Mouse (Mus musculus) limb, embryonic 13.5 days (tissue): Measurements from ENCODE around the gene Gm45799. TPM values are rescaled to one million over a fixed set of nuclear protein-coding genes. Genes with fewer than 3 reads are reported as not detected.
A peak's percentile ranks its signal among the peaks of the same experiment; 100 is the strongest.

Experiments used
- ATAC-seq: fragments of 200-750 bp; cut with Nextera tagmentation; 2 replicates; pipeline ENCODE4 v1.8.0; 2017; ENCODE audit warnings: low read depth, moderate number of reproducible peaks, moderate TSS enrichment; ENCODE audit not compliant: low FRiP score
- H3K27ac ChIP-seq: fragments of 300-500 bp; sonication (generic); 2 replicates; pipeline ENCODE4 v1.5.1; 2015; ENCODE audit warnings: inconsistent platforms, mild to moderate bottlenecking, moderate library complexity
- H3K27me3 ChIP-seq: fragments of 300-500 bp; sonication (generic); 2 replicates; pipeline ENCODE4 v1.6.1; 2015; ENCODE audit warnings: mild to moderate bottlenecking, inconsistent platforms
- H3K36me3 ChIP-seq: fragments of 300-500 bp; sonication (generic); 2 replicates; pipeline ENCODE4 v1.6.1; 2015; ENCODE audit warnings: inconsistent platforms, mild to moderate bottlenecking, moderate library complexity
- H3K4me1 ChIP-seq: fragments of 300-500 bp; sonication (generic); 2 replicates; pipeline ENCODE4 v1.6.1; 2015; ENCODE audit warnings: inconsistent platforms
- H3K4me2 ChIP-seq: fragments of 300-500 bp; sonication (generic); replicated peaks from 2 replicates; pipeline ENCODE4 v1.6.1; 2015; ENCODE audit warnings: inconsistent platforms, mild to moderate bottlenecking, moderate library complexity
- H3K4me3 ChIP-seq: fragments of 300-500 bp; sonication (generic); 2 replicates; pipeline ENCODE4 v1.5.1; 2015; ENCODE audit warnings: moderate library complexity, mild to moderate bottlenecking, inconsistent platforms
- H3K9ac ChIP-seq: fragments of 300-500 bp; sonication (generic); 2 replicates; pipeline ENCODE4 v1.6.1; 2015; ENCODE audit warnings: mild to moderate bottlenecking, inconsistent platforms
- H3K9me3 ChIP-seq: fragments of 300-500 bp; sonication (generic); 2 replicates; pipeline ENCODE4 v1.6.1; 2016; ENCODE audit warnings: inconsistent platforms
- WGBS: fragments of 180-500 bp; shearing (Covaris S2); methylation state at CpG from one replicate; pipeline ENCODE4 v1.1.7; 2015; 5-methylcytosine and 5-hydroxymethylcytosine counted together
- polyA plus RNA-seq: library from polyadenylated mRNA; unstranded; fragments of >200 nt; fragmentation: Nextera tagmentation; extraction: Ambion mirVana; gene quantifications from 2 replicates; pipeline ENCODE4 v1.2.1, GENCODE M21; 2015

The Gm45799 gene
- 23.7 and 28.5 TPM in 2 replicates for polyA plus RNA-seq

DNA sequence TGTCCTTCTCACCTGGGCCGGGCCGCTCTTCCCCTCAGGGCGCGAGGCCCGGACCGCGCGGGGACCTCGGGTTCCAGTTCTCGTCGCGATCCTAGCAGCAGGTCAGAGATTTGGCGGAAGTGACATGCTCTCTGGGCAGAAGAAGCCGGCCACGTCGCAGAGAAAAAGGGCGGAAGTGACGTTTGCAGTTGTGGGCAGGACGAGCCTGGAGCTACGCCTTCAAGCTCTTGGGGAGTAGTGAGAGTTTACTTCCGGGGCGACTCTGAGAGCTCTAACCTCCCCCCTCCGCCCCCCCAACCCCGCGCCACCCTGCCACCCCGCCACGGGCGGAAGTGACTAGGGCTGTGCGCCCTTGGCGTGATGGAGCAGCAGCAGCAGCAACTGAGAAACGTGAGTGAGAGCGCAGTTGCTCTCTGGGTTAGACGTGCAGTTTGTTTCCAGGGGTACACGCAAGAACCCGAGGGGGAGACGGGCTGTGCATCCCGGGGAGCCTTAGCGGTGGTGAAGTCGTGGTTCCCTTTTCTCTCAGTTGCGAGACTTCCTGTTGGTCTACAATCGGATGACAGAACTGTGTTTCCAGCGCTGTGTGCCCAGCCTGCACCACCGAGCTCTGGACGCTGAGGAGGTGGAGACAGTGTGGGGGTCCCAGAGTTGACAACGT lies at the start of gene Gm45799, which contains the start of gene Arfip2:
Gene Gm45799 (plus strand): TSS at position 320 of the 661 bp plus-strand sequence.
Gene Arfip2 (minus strand): TSS at position 184 of the 661 bp plus-strand sequence.
- H3K4me3 ChIP-seq, result peak within 1 kb of the TSS; percentile 79
- no peaks in the 10 kb centered on the region for H3K9me3 ChIP-seq
- peak; percentile 96 for ATAC-seq
- peak within 1 kb of the TSS; percentile 93 for H3K9ac ChIP-seq
- H3K36me3 ChIP-seq, result peaks cover 53% of the 10 kb centered on the region
- H3K4me1 ChIP-seq, result peaks cover 25% of the 10 kb centered on the region
- no peaks in the 10 kb centered on the region for H3K27me3 ChIP-seq
- peak within 1 kb of the TSS; percentile 82 for H3K27ac ChIP-seq
- under 1% methylated on average over 45 of the region's 45 CpGs for WGBS
- H3K4me2 ChIP-seq, result peak within 1 kb of the TSS; percentile 94

DNA sequence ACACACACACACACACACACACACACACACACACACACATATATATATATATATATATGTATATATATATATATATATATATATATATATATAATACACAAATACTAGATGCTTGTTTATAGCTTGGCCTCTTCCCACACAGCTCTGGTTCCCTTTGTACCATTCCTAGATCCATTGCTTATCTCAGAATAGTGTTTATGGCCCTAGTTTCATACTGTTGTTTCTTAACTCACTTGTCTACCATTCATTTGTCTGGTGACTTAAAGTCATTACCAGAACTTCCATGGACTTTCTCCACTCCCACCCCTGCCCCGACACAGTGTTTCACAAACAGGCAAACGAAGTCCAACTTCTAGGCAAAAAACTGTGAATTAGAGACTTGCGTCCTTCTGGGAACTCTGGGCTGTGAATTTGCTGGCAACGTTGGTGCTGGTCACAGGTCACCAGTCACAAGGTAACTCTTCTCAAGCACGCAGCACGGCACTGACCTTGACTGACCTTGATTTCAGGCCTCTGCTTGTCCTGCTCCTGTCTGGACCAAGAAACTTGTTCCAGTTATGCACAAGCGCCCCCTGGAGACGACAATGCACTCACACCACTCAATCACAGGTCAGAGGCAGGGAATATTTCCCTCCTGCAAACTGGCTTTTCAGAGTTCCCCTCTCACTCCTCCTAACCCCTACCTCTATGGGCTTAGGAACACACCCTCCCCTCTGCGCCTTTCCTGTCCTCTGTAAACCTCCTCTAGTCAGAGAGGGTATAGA lies 37.3 kb upstream of the Gm45799 start:
- no peaks in the 10 kb centered on the region for H3K36me3 ChIP-seq
- H3K4me1 ChIP-seq, result no peaks in the 10 kb centered on the region
- no peak overlapping the region for H3K4me3 ChIP-seq
- 0 out of 2 replicates have a peak, but pooled peaks have one; percentile 40 for ATAC-seq
- 37% methylated on average over 9 of the region's 9 CpGs for WGBS
- no peaks in the 10 kb centered on the region for H3K27me3 ChIP-seq
- no peak overlapping the region for H3K9ac ChIP-seq
- no peak overlapping the region for H3K4me2 ChIP-seq
- no peak overlapping the region for H3K27ac ChIP-seq
- peaks cover 8% of the 10 kb centered on the region for H3K9me3 ChIP-seq

DNA sequence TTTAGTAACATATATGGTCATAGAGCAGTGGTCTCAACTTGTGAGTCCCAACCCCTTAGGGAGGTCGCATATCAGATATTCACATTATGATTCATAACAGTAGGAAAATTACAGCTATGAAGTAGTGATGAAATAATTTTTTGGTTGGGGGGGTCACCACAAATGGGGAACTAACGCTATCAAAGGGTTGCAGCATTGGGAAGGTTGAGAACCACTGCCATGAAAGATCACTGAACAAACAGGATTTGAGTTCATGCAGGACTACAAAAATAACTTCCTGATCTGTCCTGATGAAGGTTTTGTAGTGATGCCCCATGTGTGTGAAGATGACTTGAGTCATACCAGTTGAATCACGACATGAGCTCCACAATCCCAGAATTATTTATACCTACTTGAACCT lies 31.9 kb upstream of the Gm45799 start:
- no peak overlapping the region for H3K4me2 ChIP-seq
- no peak for ATAC-seq
- H3K27me3 ChIP-seq, result no peaks in the 10 kb centered on the region
- no peak overlapping the region for H3K4me3 ChIP-seq
- no peak overlapping the region for H3K9ac ChIP-seq
- no peak overlapping the region for H3K27ac ChIP-seq
- WGBS, result 90% methylated on average over 3 of the region's 3 CpGs
- no peaks in the 10 kb centered on the region for H3K4me1 ChIP-seq
- peaks cover 42% of the 10 kb centered on the region for H3K36me3 ChIP-seq
- H3K9me3 ChIP-seq, result peaks cover 8% of the 10 kb centered on the region

DNA sequence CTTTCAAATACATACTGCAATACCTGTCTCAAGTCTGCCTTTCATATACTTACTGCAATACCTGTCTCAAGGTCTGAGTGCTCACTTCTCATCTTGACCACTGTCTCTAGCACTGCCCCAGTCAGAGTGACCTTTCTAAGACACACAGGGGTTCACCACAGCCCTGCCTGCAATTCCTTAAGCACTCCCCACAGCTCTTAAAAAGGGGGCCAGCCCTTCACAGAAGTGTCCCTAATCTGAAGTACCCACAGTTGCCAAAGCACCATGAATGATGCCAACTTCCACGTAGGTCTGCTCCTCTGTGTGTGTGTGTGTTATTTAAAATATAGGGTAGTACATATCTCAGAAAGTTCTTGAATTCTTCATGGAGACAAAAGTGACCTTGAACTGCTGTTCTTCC lies 28.6 kb upstream of the Gm45799 start:
- no peaks in the 10 kb centered on the region for H3K9me3 ChIP-seq
- H3K4me1 ChIP-seq, result no peaks in the 10 kb centered on the region
- H3K4me3 ChIP-seq, result no peak overlapping the region
- no peaks in the 10 kb centered on the region for H3K27me3 ChIP-seq
- 93% methylated on average over 1 of the region's 1 CpGs for WGBS
- no peak overlapping the region for H3K27ac ChIP-seq
- no peak overlapping the region for H3K9ac ChIP-seq
- ATAC-seq, result no peak
- H3K36me3 ChIP-seq, result peaks cover 73% of the 10 kb centered on the region
- no peak overlapping the region for H3K4me2 ChIP-seq

DNA sequence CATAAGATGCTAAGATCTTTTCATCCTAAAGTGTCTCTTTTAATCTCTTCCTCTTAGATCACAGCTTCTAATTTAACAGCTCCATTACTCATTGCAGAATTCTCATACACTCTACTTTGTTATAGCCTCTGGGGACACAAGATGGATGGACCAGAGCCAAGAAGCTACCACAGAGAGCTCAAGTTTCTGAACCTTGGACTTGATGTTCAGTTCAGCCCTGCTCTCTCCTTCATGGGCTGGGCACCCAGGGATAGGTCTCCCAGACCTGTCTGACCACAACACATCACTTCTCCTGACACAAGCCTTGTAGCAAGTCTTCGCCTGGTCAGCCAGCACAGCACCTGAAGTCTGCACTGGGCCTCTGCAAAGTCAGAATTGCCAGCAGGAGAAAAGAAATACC lies 26.0 kb upstream of the Gm45799 start:
- Histone ChIP-seq H3K27me3 (no peaks in the 10 kb centered on the region), H3K9me3 (no peaks in the 10 kb centered on the region), H3K4me3 (no peak overlapping the region), H3K36me3 (peaks cover 98% of the 10 kb centered on the region), H3K4me1 (no peaks in the 10 kb centered on the region), H3K4me2 (no peak overlapping the region), H3K27ac (no peak overlapping the region), H3K9ac (no peak overlapping the region)
- no peak for ATAC-seq
- 92% methylated on average over 1 of the region's 1 CpGs for WGBS

DNA sequence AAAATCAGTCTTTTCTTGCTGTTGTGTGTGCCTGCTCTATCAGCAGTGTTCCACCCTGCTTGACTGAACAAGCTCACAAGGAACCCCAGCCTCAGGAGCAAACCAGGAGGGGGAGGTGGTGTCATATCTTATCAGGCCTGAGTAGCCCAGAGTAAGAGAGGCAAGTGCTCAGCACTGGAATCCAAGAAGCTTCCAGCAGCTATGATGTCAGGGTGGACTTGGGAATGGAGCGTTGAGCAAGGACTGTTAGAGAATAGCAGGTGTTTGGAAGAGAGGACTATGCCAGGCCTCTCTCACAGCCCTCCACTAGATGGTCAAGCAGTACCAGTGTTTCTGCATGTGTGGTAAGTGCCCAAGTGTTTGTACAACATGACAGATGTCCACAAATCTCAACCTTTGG lies 24.6 kb upstream of the Gm45799 start:
- Histone ChIP-seq H3K4me3 (no peak overlapping the region), H3K4me2 (no peak overlapping the region), H3K9me3 (no peaks in the 10 kb centered on the region), H3K4me1 (no peaks in the 10 kb centered on the region), H3K27ac (no peak overlapping the region), H3K9ac (no peak overlapping the region), H3K27me3 (no peaks in the 10 kb centered on the region), H3K36me3 (peaks cover 98% of the 10 kb centered on the region)
- ATAC-seq, result no peak
- WGBS, result 88% methylated on average over 1 of the region's 1 CpGs

DNA sequence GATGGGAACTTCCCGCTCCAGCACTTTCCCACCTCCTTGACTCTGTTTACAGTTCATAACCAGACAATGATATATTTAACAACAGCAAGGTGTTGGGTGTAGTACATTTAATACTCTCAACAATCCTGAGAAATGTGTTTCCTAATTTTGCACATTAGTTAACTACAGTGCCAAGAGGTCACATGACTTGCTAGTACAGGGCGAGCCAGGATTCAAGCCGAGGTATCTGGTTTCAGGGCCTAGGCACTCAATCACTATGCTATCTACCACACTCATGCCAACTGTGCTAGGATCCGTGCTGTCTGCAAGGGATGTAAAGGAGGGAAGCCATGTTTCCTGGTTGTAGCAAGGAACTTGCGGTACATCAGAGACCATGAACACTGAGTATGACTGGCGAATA lies 23.8 kb upstream of the Gm45799 start:
- Histone ChIP-seq H3K4me2 (no peak overlapping the region), H3K9ac (no peak overlapping the region), H3K9me3 (no peaks in the 10 kb centered on the region), H3K4me1 (no peaks in the 10 kb centered on the region), H3K36me3 (peaks cover 98% of the 10 kb centered on the region), H3K27ac (no peak overlapping the region), H3K27me3 (no peaks in the 10 kb centered on the region), H3K4me3 (no peak overlapping the region)
- ATAC-seq, result no peak
- WGBS, result 82% methylated on average over 6 of the region's 6 CpGs

DNA sequence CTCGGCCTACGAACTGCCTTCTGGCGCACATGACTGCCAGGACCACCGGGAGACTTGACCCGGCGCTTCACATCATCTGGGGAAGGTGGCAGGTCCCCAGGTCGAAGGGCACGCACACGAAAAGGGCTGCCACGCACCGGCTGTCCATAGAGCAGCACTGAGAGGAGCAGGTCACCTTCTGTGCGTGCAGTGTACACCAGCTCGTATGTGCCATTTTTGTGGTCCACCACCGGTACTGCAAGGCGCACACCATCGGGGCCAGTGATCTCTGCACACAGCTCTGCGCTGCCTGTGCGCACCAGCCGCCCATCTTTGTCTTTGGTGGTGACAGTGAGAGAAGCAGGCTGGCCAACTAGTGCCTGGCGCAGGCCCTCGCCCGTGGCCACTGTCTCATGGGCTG lies 22.5 kb upstream of the Gm45799 start:
- no peak for ATAC-seq
- no peaks in the 10 kb centered on the region for H3K9me3 ChIP-seq
- no peak overlapping the region for H3K27ac ChIP-seq
- H3K4me1 ChIP-seq, result no peaks in the 10 kb centered on the region
- no peaks in the 10 kb centered on the region for H3K27me3 ChIP-seq
- WGBS, result 97% methylated on average over 22 of the region's 22 CpGs
- H3K4me3 ChIP-seq, result no peak overlapping the region
- H3K9ac ChIP-seq, result no peak overlapping the region
- no peak overlapping the region for H3K4me2 ChIP-seq
- peaks cover 98% of the 10 kb centered on the region for H3K36me3 ChIP-seq

DNA sequence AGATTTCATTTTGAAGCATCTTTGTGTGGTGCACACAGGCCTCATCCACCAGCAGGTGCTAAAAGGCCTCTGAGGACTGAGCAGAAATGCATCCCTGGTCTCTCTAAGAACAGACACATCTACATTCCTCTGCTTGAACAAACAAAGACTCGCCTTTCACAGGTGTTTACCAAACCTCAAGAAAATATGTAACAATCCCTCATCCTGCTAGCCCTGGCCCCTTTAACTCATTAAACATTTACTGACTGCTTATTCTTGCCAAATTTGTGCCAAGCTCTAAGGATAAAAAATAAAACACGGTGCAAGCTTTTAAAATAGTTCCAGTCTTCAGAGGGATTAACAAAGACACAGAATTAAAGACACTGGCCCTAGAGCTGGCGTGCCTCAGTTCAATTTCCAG lies 20.7 kb upstream of the Gm45799 start:
- H3K36me3 ChIP-seq, result peaks cover 99% of the 10 kb centered on the region
- no peak for ATAC-seq
- WGBS, result 83% methylated on average over 3 of the region's 3 CpGs

DNA sequence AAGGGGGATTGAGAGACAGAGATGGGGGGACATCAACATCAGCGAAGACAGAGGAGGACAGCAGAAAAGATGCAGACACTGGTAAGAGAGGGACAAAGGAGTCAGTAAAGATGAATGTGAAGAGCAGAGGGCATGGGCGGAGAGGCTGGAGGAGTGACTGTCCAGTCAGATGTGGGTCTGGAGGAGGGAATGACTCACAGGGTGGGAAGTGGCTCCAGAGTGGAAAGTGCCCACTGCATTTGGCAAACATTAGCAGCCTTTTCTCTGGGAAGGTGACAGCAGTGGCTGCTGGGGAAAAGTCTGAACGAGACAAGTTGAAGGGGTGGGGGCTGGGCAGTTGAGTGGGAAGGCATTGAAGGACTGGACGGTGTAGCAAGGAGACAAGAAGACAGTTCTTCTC lies 19.3 kb upstream of the Gm45799 start:
- ATAC-seq, result no peak
- 80% methylated on average over 4 of the region's 4 CpGs for WGBS
- H3K27ac ChIP-seq, result no peak overlapping the region
- no peak overlapping the region for H3K4me2 ChIP-seq
- H3K9ac ChIP-seq, result no peak overlapping the region
- H3K9me3 ChIP-seq, result no peaks in the 10 kb centered on the region
- no peaks in the 10 kb centered on the region for H3K4me1 ChIP-seq
- no peaks in the 10 kb centered on the region for H3K27me3 ChIP-seq
- peaks cover 94% of the 10 kb centered on the region for H3K36me3 ChIP-seq
- no peak overlapping the region for H3K4me3 ChIP-seq

More for the DNA sequence above, 20.7 kb upstream of the Gm45799 start:
- Histone ChIP-seq H3K9ac (no peak overlapping the region), H3K4me3 (no peak overlapping the region), H3K27me3 (no peaks in the 10 kb centered on the region), H3K4me2 (no peak overlapping the region), H3K27ac (no peak overlapping the region), H3K4me1 (no peaks in the 10 kb centered on the region), H3K9me3 (no peaks in the 10 kb centered on the region)

DNA sequence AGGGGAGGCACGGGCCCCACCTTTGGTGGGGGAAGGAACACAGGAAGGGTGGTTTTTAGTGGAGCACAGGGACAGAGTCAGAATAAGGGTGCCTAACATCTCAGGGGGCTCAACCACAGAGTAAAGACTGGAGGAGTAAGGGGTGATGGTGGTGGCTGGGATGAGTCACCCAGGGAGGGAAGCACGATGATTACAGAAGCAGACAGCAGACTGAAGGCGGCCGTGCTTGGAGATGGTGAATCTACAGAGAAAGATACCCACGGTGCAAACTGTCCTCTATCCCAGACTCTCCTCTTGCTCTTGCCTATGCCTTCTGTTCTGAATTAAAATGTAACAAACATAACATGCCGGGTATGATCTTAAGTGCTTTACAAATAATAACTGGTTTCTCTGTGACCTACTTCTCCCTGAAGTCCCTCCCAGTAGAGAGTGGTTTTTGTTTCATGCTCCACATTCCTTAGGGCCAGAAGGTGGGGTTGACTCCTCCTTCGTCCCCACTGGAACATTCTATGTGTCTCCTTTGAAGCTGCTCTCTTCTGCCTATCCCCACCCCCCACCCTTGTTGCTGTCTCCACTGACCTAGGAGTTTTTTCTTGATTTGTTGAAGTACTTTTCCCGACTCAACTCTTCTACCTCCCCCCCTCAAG lies 18.6 kb upstream of the Gm45799 start:
- no peaks in the 10 kb centered on the region for H3K4me1 ChIP-seq
- 77% methylated on average over 8 of the region's 8 CpGs for WGBS
- H3K9me3 ChIP-seq, result no peaks in the 10 kb centered on the region
- peaks cover 86% of the 10 kb centered on the region for H3K36me3 ChIP-seq
- H3K4me2 ChIP-seq, result no peak overlapping the region
- H3K27ac ChIP-seq, result no peak overlapping the region
- no peak overlapping the region for H3K9ac ChIP-seq
- ATAC-seq, result no peak
- H3K27me3 ChIP-seq, result no peaks in the 10 kb centered on the region
- no peak overlapping the region for H3K4me3 ChIP-seq

DNA sequence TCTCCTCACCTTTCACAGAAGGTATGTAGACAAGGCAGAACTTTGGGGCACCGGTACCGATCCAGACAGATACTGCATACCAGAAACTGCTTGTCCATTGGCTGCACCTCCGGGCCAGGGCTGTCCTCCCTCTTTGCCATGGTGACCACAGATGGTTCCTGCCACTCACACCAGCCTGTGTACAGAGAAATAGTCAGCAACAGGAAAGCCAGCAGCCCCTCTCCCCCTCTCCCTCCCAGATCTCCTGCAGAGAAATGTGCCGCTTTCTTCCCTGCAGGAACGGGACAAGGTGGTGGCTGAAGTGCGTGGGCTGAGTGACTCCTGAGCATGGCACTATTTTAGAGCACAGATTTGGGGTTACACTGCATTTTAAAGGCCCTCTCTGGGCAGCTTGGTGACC lies 15.0 kb upstream of the Gm45799 start:
- WGBS, result 85% methylated on average over 6 of the region's 6 CpGs
- peaks cover 51% of the 10 kb centered on the region for H3K36me3 ChIP-seq

More for the DNA sequence above, 15.0 kb upstream of the Gm45799 start:
- Histone ChIP-seq H3K9me3 (no peaks in the 10 kb centered on the region), H3K27ac (no peak overlapping the region), H3K4me3 (no peak overlapping the region), H3K4me2 (no peak overlapping the region), H3K9ac (no peak overlapping the region), H3K27me3 (no peaks in the 10 kb centered on the region), H3K4me1 (peaks cover 7% of the 10 kb centered on the region; the same call in 1 of the 2 replicates)
- ATAC-seq, result no peak
